In genomic region chr13:113337223-113337858, GRCm38 (mm10) we compare ENCODE assay signal across 8 mouse cellular contexts. TPM values are rescaled to one million over a fixed set of nuclear protein-coding genes. Genes with fewer than 3 reads are reported as not detected.
A peak's percentile ranks its signal among the peaks of the same experiment; 100 is the strongest.
DNase-seq lines count a peak whose midpoint lies in the region; ATAC-seq and TF ChIP-seq lines count a peak whose summit lies in the region.

No protein-coding gene starts in this region.

- TF ChIP-seq POLR2A in thymus, adult 2 months (IDR thresholded peaks at IDR 0.05; ENCODE audit: control insufficient read depth, extremely low read depth, insufficient read depth, low read length, poor library complexity), result no peak

- H3K4me3 ChIP-seq in liver, embryonic 11.5 days (ENCODE audit: low read depth, low read length), result no peak overlapping the region
- H3K4me3 ChIP-seq in forebrain, embryonic 16.5 days (replicated peaks; ENCODE audit: low read length), result no peak overlapping the region
- H3K4me3 ChIP-seq in thymus, adult 2 months (ENCODE audit: control insufficient read depth, insufficient read depth, low read length), result no peak overlapping the region

- peak; percentile 31 for DNase-seq in liver
- no peak for DNase-seq in liver, embryonic 11.5 days (ENCODE audit: low spot score)
- DNase-seq in adrenal gland, postnatal 25 days, result peak; percentile 51
- DNase-seq in kidney, adult 18-20 months, result peak; percentile 67
- DNase-seq in left cerebral cortex, postnatal 14 days (ENCODE audit: low spot score in 2 of 2), result peak; percentile 74 to 83
- peak; percentile 60 for DNase-seq in naive thymus-derived CD4-positive, alpha-beta T cell, adult 2 months (ENCODE audit: low read depth)
- peak; percentile 46 for DNase-seq in thymus, adult 2 months

- 59% methylated on average over 6 of the region's 6 CpGs for WGBS in liver, embryonic 11.5 days
- 63% methylated on average over 6 of the region's 6 CpGs for WGBS in forebrain, embryonic 16.5 days
- 60% methylated on average over 6 of the region's 6 CpGs for WGBS in thymus, adult 2 months

- H3K4me2 ChIP-seq in liver, embryonic 11.5 days, result no peak overlapping the region
- no peak overlapping the region for H3K4me2 ChIP-seq in forebrain, embryonic 16.5 days (ENCODE audit: low read length)

- peaks cover under 1% of the 10 kb centered on the region; the same call in 1 of the 2 replicates for H3K4me1 ChIP-seq in liver, embryonic 11.5 days (replicated peaks; ENCODE audit: control insufficient read depth, insufficient read depth, low read length)
- no peaks in the 10 kb centered on the region for H3K4me1 ChIP-seq in forebrain, embryonic 16.5 days (replicated peaks; ENCODE audit: control insufficient read depth, insufficient read depth, low read length)
- no peaks in the 10 kb centered on the region; the same call in 1 of the 2 replicates for H3K4me1 ChIP-seq in thymus, adult 2 months (replicated peaks; ENCODE audit: control insufficient read depth, insufficient read depth, low read length)

- H3K9me3 ChIP-seq in liver, embryonic 11.5 days (ENCODE audit: control insufficient read depth, low read length), result no peaks in the 10 kb centered on the region
- H3K9me3 ChIP-seq in forebrain, embryonic 16.5 days (ENCODE audit: control insufficient read depth, low read length), result no peaks in the 10 kb centered on the region

- no peak overlapping the region for H3K27ac ChIP-seq in liver, embryonic 11.5 days (ENCODE audit: low read depth, low read length)
- no peak overlapping the region for H3K27ac ChIP-seq in forebrain, embryonic 16.5 days (ENCODE audit: low read length)
- H3K27ac ChIP-seq in thymus, adult 2 months (ENCODE audit: control insufficient read depth, insufficient read depth, low read length), result no peak overlapping the region

- H3K9ac ChIP-seq in liver, embryonic 11.5 days (ENCODE audit: low read depth, low read length), result no peak overlapping the region
- no peak overlapping the region for H3K9ac ChIP-seq in forebrain, embryonic 16.5 days (replicated peaks; ENCODE audit: low read depth, low read length)

- intact Hi-C loops in left cerebral cortex, postnatal 14 days (cut with DNase I), result loop anchor here (1.0 kb wide), 1 partner anchor 281 kb away; the partner anchor contains the start of gene Snx18

- no peaks in the 10 kb centered on the region for H3K36me3 ChIP-seq in liver, embryonic 11.5 days (ENCODE audit: control insufficient read depth, insufficient read depth, low read length)
- no peaks in the 10 kb centered on the region for H3K36me3 ChIP-seq in forebrain, embryonic 16.5 days (ENCODE audit: control insufficient read depth, insufficient read depth)
- no peaks in the 10 kb centered on the region for H3K36me3 ChIP-seq in thymus, adult 2 months (ENCODE audit: control insufficient read depth, insufficient read depth, low read length)

- no peak for ATAC-seq in liver, embryonic 11.5 days (replicated peaks; ENCODE audit: low FRiP score)
- peak; percentile 83 for ATAC-seq in forebrain, embryonic 16.5 days

- no peak for TF ChIP-seq CTCF in thymus, adult 2 months (IDR thresholded peaks at IDR 0.05; ENCODE audit: borderline replicate concordance, control insufficient read depth, extremely low read depth, insufficient read depth, low read length, poor library complexity)

- H3K27me3 ChIP-seq in liver, embryonic 11.5 days (replicated peaks; ENCODE audit: control insufficient read depth, insufficient read depth, low read length), result no peaks in the 10 kb centered on the region
- H3K27me3 ChIP-seq in forebrain, embryonic 16.5 days (replicated peaks; ENCODE audit: control insufficient read depth, insufficient read depth, low read length), result no peaks in the 10 kb centered on the region
- H3K27me3 ChIP-seq in thymus, adult 2 months (ENCODE audit: control insufficient read depth, insufficient read depth, low read length), result no peaks in the 10 kb centered on the region

RNA-seq across cellular contexts. Expression of gene BC067074, which starts 44.4 kb away (rescaled TPM):
- 1.0 and 1.2 TPM in 2 replicates for polyA plus RNA-seq in liver, embryonic 11.5 days (2014; fragmentation: Nextera tagmentation; extraction: Ambion mirVana)
- 0.81 and 0.85 TPM in 2 replicates for total RNA-seq in adrenal gland, postnatal 25 days (2021)
- polyA plus RNA-seq in forebrain, embryonic 16.5 days (2015; fragmentation: Nextera tagmentation; extraction: Ambion mirVana), result 0.60 and 0.73 TPM in 2 replicates
- 1 to 10 TPM in 1 of 2 experiments, under 1 TPM in 1; 0.86 to 1.1 TPM for total RNA-seq in left cerebral cortex, postnatal 14 days (2021)
- 1.1 and 1.4 TPM in 2 replicates for polyA plus RNA-seq in thymus, adult 2 months (2012; rRNA removed)
